Mouse (Mus musculus): Measurements from ENCODE around the gene Jchain.

The Jchain gene

DNA sequence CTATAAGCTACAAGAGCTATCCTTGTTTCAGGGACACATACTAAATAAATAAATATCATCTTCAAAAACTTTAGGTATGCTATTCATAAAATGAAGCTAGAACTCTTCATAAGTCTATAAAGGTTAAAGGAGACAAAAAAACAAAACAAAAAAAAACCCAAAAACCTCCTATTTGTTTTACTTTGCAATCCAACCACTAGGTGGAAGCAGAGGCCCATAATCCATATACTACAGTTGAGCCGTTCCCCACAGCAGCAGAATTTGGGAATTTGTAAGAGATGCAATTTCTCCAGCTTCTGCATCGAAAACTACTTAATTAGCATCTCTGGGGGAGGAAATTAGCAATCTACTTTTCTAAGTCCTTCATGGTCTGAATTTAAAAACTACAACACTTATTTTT, 8.5 kb downstream of the Jchain start:
- DNase-seq: no peak

DNA sequence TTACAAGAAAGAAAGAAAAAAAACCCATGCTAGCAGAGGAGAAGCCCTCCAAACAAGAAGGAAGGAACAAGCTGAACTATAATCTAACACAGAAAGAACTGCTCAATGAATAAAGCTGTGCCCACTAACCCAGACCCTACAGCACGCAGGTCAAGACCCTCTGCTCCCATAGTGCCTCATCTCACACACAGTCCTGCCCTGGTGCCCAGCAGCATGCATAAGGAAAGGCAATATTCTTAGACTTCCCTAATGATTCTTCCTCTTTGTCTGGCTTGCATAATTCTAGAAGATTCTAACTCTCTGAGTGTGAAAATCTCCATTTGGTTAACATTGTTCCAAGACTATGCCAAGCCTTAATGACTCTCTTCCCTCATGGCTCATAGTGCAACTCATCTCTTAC, 18.7 kb downstream of the Jchain start:
- DNase-seq: no peak

DNA sequence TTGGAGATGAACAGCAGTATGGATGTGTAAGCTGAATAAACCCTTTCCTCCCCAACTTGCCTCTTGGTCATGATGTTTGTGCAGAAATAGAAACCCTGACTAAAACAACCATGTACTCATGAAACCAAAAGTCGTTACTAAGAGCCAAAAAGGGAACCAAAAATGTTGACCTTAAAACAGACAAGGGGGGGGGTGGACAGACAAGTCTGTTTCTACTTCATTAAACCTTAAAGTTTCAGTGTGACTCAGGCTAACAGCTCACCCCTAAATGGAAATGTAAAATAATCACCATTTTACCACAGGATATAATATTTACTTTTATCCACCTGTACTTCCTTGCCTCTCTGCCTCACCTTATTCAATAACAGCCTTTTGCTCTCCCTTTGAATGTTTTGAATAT, 19.1 kb downstream of the Jchain start:
- no peak for DNase-seq

DNA sequence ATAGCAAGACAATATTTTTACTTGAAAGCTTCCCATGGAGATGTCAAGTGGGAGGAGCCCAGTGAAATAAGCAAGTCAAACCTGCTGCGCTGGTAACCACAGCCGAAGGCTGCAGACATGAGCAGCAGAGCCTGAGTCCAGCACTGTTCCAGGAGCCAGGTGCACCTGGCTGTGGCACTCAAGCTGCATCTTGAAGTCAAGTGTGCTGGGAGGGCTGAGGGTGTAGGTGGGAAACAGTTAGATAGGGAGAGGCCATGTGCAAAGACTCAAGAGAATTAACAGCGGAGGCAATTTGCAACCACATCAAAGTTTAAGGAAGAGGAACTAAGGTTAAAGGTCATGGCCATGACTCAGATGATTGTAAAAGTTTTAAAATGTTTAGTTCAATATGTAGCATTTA, 27.9 kb downstream of the Jchain start:
- DNase-seq: no peak

DNA sequence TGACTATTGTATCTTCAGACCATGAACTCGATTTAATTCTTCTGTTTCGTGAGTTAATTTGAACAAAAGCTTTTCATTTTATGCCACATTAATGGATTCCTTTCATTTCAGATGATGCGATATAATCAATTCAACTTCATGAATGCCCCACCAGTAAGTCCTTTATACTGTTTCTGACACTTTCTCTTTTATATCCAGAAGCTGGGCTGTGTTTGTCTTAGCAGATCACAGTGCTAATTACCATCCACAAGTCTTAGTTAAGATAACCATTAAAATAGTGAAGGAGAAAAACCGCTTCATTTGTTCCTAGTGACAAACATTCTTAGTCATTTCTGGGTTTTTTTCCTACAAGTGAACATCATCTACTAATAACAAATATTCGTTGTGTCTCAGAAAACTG, 36.6 kb downstream of the Jchain start:
- DNase-seq: no peak

DNA sequence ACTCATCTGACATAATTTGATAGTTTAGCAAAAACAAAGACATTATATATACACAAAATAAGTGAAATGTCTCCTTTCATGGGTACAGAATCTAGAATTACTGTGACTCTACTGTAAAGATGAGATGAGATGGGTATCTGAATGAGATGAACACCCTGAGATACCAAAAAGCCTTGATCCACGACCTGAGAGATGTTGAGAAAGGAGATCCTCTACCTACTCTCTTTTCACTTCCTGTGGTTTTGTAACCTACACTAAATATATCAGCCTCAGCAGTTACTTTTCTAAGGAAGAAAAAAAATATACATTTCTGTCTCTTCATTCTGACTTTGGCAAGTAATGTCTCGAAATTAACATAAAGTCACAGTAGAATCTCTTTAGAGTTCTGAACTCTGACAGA, 38.7 kb downstream of the Jchain start:
- DNase-seq: no peak

DNA sequence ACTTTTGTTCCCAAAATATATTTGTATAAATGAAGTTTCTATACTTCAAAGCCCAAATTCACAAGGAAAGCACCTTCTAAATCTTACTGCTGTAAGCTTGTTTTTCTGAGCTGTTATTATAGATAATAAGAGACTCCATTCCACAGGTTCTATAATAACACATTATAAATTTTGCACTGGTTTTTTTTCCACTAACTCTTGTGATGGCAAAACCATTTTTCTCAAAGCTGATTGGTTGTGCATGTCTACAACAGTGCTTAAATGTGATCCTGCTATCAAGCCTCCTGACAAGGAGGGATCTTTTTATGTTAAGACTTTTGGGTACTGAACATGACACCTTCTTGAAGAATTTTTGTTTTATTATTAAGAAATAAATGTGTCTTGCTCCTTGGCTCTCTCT, 40.0 kb downstream of the Jchain start, which contains the start of gene Enam:
Gene Enam (plus strand): TSS at position 301 of the 400 bp plus-strand sequence.
- no peak for DNase-seq
